Mouse (Mus musculus) olfactory bulb, adult 2 months (tissue): ENCODE data around the gene Ptk7. TPM values are rescaled to one million over a fixed set of nuclear protein-coding genes. Genes with fewer than 3 reads are reported as not detected.
A peak's percentile ranks its signal among the peaks of the same experiment; 100 is the strongest.

ENCODE experiments used
- H3K27ac ChIP-seq: fragments of 200-500 bp; 2 replicates; pipeline ENCODE4 v1.5.1; 2012; ENCODE audit warnings: low read depth, low read length; ENCODE audit not compliant: insufficient read depth
- H3K4me1 ChIP-seq: fragments of 200-500 bp; 2 replicates; pipeline ENCODE4 v1.6.1; 2012; ENCODE audit warnings: low read length; ENCODE audit not compliant: control insufficient read depth, insufficient read depth
- H3K4me3 ChIP-seq: fragments of 200-500 bp; 2 replicates; pipeline ENCODE4 v1.5.1; 2012; ENCODE audit warnings: mild to moderate bottlenecking, low read depth, low read length, moderate library complexity; ENCODE audit not compliant: insufficient read depth
- CTCF ChIP-seq: fragments of 200-500 bp; IDR thresholded peaks from 2 replicates; pipeline ENCODE4 v1.5.1; 2012; ENCODE audit warnings: low read depth, mild to moderate bottlenecking, low read length, moderate library complexity; ENCODE audit not compliant: insufficient read depth
- POLR2A ChIP-seq: fragments of 200-500 bp; IDR thresholded peaks from 2 replicates; pipeline ENCODE4 v1.6.1; 2012; ENCODE audit warnings: mild to moderate bottlenecking, low read depth, low read length, moderate library complexity; ENCODE audit not compliant: insufficient read depth
- WGBS: fragments of 180-500 bp; shearing (Covaris S2); methylation state at CpG from one replicate; pipeline ENCODE4 v1.1.7; 2018; 5-methylcytosine and 5-hydroxymethylcytosine counted together
- polyA plus RNA-seq: library from polyadenylated mRNA; stranded (reverse); fragments of >200 nt; gene quantifications from 2 replicates; pipeline ENCODE4 v1.2.4, GENCODE M21; 2012; ENCODE audit warnings: low replicate concordance; ENCODE audit not compliant: missing spikeins, insufficient read depth, insufficient read length

Ptk7 gene
- polyA plus RNA-seq, 1 experiment: not detected

GRCm38 (mm10) chr17:46628471-46628790 is 873 bp downstream of the Ptk7 start:
- 12% methylated on average over 13 of the region's 13 CpGs for WGBS
- H3K27ac ChIP-seq: no peak overlapping the region
- no peak for TF ChIP-seq POLR2A
- TF ChIP-seq CTCF: no peak

GRCm38 (mm10) chr17:46627409-46627808 is 1.9 kb downstream of the Ptk7 start:
- no peak overlapping the region for H3K27ac ChIP-seq
- TF ChIP-seq POLR2A (no peak), CTCF (no peak)
- H3K4me3 ChIP-seq: no peak overlapping the region
- WGBS: 88% methylated on average over 6 of the region's 6 CpGs
- H3K4me1 ChIP-seq: peaks cover 22% of the 10 kb centered on the region

More at GRCm38 (mm10) chr17:46628471-46628790, 873 bp downstream of the Ptk7 start:
- peaks cover 22% of the 10 kb centered on the region for H3K4me1 ChIP-seq
- peak overlapping the region; percentile 65 for H3K4me3 ChIP-seq

- H3K4me1 ChIP-seq: peaks cover 26% of the 10 kb centered on the region
- no peak for TF ChIP-seq CTCF
- TF ChIP-seq POLR2A: no peak
- 75% methylated on average over 12 of the region's 12 CpGs for WGBS
- H3K4me3 ChIP-seq: no peak overlapping the region
- H3K27ac ChIP-seq: no peak overlapping the region
These were observed 4.7 kb downstream of the Ptk7 start for GRCm38 (mm10) chr17:46624598-46624997.

GRCm38 (mm10) chr17:46623819-46624557 is 5.3 kb downstream of the Ptk7 start:
- Histone ChIP-seq H3K4me1 (peaks cover 27% of the 10 kb centered on the region), H3K27ac (no peak overlapping the region)
- WGBS: 47% methylated on average over 10 of the region's 10 CpGs

GRCm38 (mm10) chr17:46622269-46622668 is 7.0 kb downstream of the Ptk7 start:
- 91% methylated on average over 11 of the region's 11 CpGs for WGBS
- TF ChIP-seq CTCF: no peak
- TF ChIP-seq POLR2A: no peak
- Histone ChIP-seq H3K4me3 (no peak overlapping the region), H3K4me1 (peaks cover 28% of the 10 kb centered on the region), H3K27ac (no peak overlapping the region)

More at GRCm38 (mm10) chr17:46623819-46624557, 5.3 kb downstream of the Ptk7 start:
- TF ChIP-seq POLR2A (no peak), CTCF (no peak)
- no peak overlapping the region for H3K4me3 ChIP-seq

DNA sequence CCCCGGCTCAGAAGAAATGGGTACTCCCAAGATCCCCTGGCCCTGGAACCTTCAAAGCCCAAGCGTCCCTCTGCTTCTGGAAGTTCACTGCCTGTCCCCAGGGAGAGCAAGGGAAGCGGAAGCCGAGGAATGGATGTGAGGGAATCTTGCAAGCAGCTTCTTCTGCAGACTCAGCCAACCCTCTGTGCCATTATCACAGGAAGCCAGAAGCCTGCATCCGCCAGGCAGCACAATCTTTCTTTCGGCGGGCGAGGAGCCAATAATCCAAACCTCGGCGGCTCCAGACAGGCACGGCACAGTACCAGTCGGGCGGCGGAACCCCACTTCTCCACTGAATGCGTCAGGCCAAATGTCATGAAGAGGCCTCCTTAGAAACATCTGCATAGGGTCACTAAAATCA is 8.0 kb downstream of the Ptk7 start:
- Histone ChIP-seq H3K27ac (no peak overlapping the region), H3K4me1 (peaks cover 28% of the 10 kb centered on the region), H3K4me3 (no peak overlapping the region)
- TF ChIP-seq CTCF (no peak), POLR2A (no peak)
- WGBS: 40% methylated on average over 15 of the region's 15 CpGs

DNA sequence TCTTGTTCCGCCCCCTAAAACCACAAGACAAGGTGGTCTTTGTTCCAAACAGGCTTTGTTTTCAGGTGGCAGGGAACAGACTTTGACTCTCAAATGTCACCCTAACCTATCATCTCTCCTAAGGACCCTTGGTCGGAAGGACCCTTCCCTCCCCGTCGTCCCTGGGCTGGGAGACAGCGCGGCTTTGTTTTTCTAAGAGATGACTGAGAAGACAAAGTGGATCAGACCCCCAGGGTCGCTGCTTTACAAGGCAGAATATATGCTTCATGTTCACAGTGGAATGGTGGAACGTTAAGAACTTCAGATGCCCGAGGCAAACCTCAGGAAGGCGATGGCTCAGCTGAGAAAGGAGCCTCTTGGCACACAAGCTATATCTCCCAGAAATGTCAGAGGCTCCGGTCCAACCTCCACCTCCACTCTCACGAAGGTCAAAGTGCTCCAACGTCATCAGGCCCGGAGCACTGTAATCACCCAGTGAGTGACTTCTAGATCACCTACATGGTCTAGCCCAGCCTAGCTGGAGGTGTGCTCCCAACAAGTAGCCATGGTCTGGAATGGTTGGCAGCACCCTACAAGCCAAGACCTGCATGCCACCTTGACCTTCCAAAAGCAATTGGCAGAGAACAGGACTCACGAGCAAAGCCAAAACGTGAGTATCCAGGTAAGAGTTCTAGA is 9.5 kb downstream of the Ptk7 start:
- H3K27ac ChIP-seq: no peak overlapping the region
- H3K4me3 ChIP-seq: no peak overlapping the region
- H3K4me1 ChIP-seq: peaks cover 28% of the 10 kb centered on the region
- no peak for TF ChIP-seq CTCF
- no peak for TF ChIP-seq POLR2A
- 78% methylated on average over 16 of the region's 16 CpGs for WGBS

- H3K4me1 ChIP-seq: peaks cover 24% of the 10 kb centered on the region
- 67% methylated on average over 27 of the region's 27 CpGs for WGBS
These were observed 10.3 kb downstream of the Ptk7 start for GRCm38 (mm10) chr17:46618769-46619682.

More at GRCm38 (mm10) chr17:46618769-46619682, 10.3 kb downstream of the Ptk7 start:
- TF ChIP-seq CTCF: no peak
- 0 out of 2 replicates have a peak, but pooled peaks have one; percentile 12 for TF ChIP-seq POLR2A
- H3K27ac ChIP-seq: no peak overlapping the region; the same call in 1 of the 2 replicates
- no peak overlapping the region for H3K4me3 ChIP-seq
